In genomic region chr4:57942892-57943291, GRCm38 (mm10) we compare ENCODE assay signal across 19 mouse cellular contexts. TPM values are rescaled to one million over a fixed set of nuclear protein-coding genes. Genes with fewer than 3 reads are reported as not detected.
"Had no signal": no experiment of that assay in that cellular context is flagged by ENCODE, and none has a peak within 500 bp of the region (broad histone marks: within the 10 kb centered on the region; RNA-seq: fewer than 3 reads in every experiment).

No protein-coding gene starts in this region.

- H3K9ac ChIP-seq: liver, embryonic 15.5 days; liver, postnatal 0 days; lung, embryonic 15.5 days; midbrain, embryonic 12.5 days; midbrain, embryonic 15.5 days; neural tube, embryonic 12.5 days; stomach, embryonic 15.5 days had no signal

- H3K4me1 ChIP-seq: liver, embryonic 15.5 days; lung, embryonic 15.5 days; midbrain, embryonic 12.5 days; midbrain, embryonic 15.5 days; neural tube, embryonic 12.5 days; stomach, embryonic 15.5 days had no signal

- H3K27me3 ChIP-seq: liver, embryonic 15.5 days; lung, embryonic 15.5 days; megakaryocyte, embryonic 14.5 days; midbrain, embryonic 12.5 days; midbrain, embryonic 15.5 days; neural tube, embryonic 12.5 days; stomach, embryonic 15.5 days had no signal

- H3K27ac ChIP-seq: liver, embryonic 15.5 days; lung, embryonic 15.5 days; macrophage; midbrain, embryonic 12.5 days; midbrain, embryonic 15.5 days; neural tube, embryonic 12.5 days; stomach, embryonic 15.5 days; stomach, postnatal 0 days had no signal

- H3K4me2 ChIP-seq: liver, embryonic 15.5 days; lung, embryonic 15.5 days; midbrain, embryonic 12.5 days; midbrain, embryonic 15.5 days; neural tube, embryonic 12.5 days; stomach, embryonic 15.5 days had no signal

- H3K9me3 ChIP-seq: liver, embryonic 15.5 days; lung, embryonic 15.5 days; megakaryocyte, embryonic 14.5 days; midbrain, embryonic 12.5 days; midbrain, embryonic 15.5 days; neural tube, embryonic 12.5 days; stomach, embryonic 15.5 days had no signal

- H3K4me3 ChIP-seq: liver, embryonic 15.5 days; lung, embryonic 15.5 days; megakaryocyte, embryonic 14.5 days; midbrain, embryonic 12.5 days; midbrain, embryonic 15.5 days; neural tube, embryonic 12.5 days; stomach, embryonic 15.5 days had no signal

- DNase-seq: liver, postnatal 0 days; lung, adult 2 months; lung, postnatal 14 days; lung, postnatal 36 days; right cerebral cortex, postnatal 14 days; thymus, postnatal 14 days; thymus, postnatal 36 days had no signal

- ATAC-seq: liver, postnatal 0 days; lung, postnatal 0 days; midbrain, embryonic 15.5 days had no signal

RNA-seq across cellular contexts. Expression of gene D630039A03Rik, which starts 26.8 kb away (rescaled TPM):
- total RNA-seq: megakaryocyte progenitor cell, adult 5-6 weeks; neutrophil, adult 5-6 weeks had no signal
- polyA plus RNA-seq: macrophage had no signal
